Mouse (Mus musculus): ENCODE measurements around the gene H13.

Gene H13

DNA sequence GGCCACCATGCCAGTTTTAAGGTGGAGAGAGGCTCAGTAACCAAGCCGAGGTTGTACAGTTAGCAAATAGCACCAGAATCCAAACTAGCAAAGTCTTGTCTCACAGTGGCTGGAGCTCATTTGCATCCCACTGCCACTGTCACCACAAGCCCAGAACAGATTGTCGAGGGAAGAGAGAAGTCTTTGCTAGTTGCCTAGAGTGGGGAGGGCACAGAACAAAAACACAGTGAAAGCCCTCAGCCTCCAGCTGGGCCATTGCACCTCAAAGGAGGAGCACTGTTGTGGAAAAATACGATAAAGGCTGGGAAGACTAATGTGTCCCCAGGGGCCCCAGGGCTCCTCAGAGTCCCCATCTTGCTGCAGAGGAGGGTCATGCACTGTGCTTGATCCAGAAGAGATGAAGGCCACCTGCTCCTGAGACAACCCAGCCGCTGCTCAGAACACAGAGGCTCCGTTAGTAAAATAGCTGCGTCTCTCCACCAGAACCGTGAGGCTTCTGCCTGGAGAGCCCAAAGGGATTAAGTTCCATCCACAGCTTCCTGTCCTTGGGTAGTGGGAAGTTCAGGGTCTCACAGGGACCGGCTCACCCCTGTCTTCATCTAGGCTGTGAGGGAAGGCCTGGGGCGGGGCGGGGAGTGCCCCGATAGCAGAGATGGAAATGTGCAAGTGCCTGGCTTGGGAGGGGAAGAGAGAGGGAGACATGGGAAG is 29.7 kb upstream of the H13 start:
- TF ChIP-seq GATA4 (IDR thresholded peaks at IDR 0.05; ENCODE audit: insufficient replicate concordance, low read length), result no peak

DNA sequence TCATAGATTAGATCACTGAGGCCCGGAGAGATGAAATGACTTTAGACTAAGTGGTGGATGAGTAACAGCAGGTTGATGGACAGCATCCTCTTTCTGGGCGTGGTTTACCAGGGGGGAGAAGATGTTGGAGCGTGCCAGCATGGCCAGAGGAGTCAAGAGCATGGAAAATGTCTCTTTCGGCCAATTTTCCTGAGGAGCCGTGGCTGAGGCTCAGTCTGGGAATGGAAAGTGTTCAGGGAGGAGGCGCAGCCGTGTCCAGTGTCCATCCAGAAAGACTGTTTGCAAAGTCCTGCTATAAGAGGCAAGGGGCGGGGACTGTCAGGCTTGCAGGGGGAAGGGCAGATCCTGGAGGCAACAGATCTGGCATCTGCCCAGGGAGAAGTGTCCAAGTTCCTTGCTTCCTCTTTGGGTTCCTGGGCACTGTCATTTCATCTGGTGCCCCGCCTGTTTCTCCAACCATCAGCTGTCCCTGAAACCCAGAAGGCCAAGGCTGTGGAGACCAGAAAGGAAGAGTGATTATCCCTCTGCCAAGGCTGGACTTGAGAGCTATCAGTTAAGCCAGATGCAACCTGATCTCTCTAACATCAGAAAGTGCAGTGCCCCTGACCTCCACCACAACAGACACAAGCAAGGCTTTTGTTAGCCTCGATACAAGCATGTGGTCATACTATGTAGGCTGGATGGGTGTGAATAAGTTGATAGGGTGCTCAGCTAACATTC is 16.2 kb upstream of the H13 start:
- TF ChIP-seq GATA4 (IDR thresholded peaks at IDR 0.05; ENCODE audit: insufficient replicate concordance, low read length), result no peak

DNA sequence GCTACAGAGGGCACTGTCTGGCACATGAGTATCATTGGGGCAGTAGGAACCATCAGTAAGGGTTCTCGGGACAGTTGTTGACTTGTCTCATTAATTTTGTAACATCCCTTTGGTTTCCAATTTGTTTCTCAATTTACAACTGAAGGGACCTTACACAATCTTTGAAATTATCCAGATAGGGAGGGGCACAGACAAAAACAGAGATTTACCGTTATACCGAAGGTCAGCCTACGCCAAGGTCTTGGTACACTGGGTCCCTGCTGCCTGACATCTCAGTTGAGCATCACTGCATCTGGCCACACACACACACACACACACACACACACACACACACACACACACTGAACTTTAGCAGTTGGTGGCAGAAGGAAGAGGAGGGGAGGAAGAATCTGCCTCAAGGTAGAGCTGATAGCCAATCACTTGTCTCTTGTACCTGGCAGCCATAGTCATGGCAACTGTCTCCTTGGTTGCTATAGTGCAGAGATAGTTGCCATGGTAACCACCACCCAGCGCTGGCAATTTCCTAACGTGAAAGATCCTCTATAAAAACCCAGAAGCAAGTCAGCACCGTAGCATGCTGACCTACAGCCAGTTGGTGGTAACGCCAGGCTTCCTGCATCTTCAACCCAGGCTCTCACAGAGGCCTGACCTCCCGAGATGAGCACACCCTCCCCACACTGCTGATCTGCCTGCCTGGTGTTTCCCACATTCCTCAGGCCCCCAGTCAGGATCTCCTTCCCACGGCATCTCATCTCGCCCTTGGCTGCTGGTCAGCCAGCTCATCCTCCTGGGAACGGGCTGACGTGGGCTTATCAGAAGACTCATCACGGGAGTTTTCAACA is 15.2 kb upstream of the H13 start:
- TF ChIP-seq GATA4 (IDR thresholded peaks at IDR 0.05; ENCODE audit: insufficient replicate concordance, low read length), result no peak

DNA sequence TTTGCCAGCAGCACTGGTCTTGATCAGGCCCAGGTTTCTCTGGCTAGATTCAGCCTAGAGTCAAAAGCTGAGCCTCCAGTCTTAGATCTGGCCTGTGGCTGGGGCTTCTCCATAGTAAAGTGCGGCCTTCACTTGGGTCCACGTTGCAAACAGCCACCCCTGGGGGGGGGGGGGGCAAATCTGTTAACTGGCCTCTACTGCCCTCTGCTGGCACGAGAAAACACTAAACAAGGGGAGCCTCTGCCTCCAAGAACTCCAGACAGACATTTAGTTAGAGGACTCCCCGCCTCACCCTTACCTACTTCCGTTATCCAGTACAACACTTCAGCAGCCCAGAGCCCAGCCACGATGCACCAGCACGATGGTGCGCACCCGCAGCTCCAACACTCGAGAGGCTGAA is 11.9 kb upstream of the H13 start:
- TF ChIP-seq GATA4 (IDR thresholded peaks at IDR 0.05; ENCODE audit: insufficient replicate concordance, low read length), result no peak

DNA sequence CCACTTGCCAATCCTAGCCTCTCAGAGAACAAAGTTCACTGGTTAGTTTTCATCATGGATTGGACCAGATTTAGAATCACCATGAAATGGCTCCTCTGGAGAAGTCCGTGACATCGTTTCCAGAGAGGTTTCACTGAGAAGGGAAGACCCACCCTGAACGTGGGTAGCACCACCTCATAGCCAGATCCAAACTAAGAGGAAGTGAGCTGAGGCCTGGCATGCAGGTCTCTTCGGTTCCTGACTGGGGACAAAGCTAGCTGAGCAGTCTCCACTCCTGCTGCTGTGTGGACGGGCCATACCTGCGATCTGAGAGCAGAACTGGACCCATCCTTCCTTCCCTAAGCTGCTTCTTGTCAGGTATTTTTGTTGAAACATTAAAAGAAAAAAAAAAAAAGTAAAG is 8.1 kb upstream of the H13 start:
- TF ChIP-seq GATA4 (IDR thresholded peaks at IDR 0.05; ENCODE audit: insufficient replicate concordance, low read length), result no peak

DNA sequence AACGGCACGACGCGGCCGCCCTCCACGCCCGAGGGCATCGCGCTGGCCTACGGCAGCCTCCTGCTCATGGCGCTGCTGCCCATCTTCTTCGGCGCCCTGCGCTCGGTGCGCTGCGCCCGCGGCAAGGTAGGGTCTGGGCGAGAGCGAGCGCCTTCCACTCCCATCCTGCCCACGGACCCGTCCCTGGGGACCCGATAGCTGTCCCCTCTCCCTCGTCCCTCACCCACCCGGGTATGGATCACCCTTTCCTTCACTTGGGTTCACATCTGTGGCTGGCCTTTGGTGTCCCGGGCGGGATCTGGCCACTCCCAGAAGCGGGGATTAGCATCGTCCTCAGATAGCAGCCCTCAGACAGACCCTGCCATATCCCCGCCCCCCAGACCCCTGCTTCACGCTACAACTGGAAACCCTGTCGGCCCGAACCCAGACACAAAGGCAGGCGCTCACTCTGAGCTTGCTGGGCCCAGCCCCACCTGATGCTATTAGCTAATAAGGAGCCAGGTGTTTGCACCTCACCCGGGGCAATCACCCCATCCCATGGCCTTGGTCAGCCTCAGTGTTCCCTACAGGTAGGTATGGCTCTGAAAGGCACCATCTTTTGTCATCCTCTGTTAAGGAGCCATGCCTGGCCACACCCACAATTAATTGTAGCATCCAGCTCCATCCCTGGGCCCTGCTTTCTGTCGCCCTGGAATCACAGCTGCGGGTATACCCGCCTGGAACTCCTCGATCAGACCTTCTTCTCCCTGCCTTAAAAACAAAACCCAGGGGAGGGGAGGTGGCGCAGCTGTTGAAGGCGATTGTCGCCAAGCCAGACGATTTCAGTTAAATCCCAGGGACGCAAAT is 601 bp downstream of the H13 start:
- TF ChIP-seq GATA4 (IDR thresholded peaks at IDR 0.05; ENCODE audit: insufficient replicate concordance, low read length), result no peak

DNA sequence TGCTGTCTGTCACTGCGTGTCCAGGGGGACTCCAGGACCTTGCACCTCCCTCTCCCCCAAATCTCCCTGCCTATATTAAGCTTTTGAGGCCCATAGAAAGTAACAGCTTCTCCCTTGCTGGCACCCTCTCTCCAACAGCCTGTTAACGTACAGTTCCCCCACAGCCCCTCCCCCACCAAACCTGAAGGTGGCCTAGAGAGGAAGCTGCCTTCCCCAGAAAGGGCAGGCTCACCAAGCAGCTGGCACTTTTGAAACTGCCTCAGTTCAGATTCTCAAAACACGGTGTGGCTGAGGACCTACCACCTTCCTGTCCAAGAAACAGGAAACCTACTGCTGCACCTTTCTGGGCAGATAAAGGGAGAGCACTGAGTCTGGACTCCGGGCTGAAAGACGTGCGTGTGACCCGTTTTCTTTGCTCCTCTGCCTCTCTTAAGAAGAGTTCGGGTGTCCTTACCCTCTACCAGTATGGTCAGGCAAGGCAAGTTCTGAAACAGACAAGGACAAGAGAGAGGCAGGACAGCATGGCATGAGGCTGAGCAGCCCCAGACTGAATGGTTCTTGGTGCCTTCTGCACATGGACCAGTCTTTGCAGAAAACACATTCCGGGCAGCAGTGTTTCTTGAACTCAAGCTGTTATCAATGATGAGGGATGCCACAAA is 1.9 kb downstream of the H13 start:
- TF ChIP-seq GATA4 (IDR thresholded peaks at IDR 0.05; ENCODE audit: insufficient replicate concordance, low read length), result no peak

DNA sequence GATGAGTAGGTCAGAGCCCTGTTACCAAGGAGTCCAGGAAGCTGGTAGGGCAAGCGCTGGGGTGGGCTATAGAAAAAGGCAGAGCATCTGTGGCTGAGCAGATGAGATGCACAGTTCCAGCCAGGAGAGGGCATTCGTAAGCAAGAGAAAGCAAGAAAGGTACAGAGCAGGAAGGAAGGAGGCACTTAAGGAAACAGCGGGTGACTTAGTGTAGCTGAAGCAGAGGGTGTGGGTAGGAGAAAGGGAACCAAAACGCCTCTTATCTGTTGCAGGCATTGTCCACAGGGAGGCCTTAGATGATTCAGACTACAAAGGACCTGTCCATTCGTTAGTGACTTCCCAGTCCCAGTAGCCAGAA is 2.4 kb downstream of the H13 start:
- no peak for TF ChIP-seq GATA4 (IDR thresholded peaks at IDR 0.05; ENCODE audit: insufficient replicate concordance, low read length)

DNA sequence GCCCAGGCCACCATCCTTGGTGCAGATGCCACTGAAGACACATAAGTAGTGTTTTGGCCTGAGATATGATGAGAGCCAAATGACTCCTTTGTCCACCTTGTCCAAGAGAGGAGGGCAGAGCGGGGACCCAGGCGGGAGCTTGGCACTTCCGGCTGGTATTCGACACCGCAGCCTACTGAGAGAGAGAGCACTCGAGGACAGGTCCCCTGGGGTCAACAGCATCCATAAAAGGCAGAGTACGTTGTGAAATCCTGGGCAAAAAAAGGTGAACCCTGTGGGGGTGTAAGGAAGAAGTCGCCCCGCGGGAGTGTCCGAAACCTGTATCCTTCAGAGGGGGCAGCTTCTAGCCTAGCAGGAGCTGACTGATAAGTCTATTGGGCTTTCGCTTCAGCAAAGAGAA is 2.9 kb downstream of the H13 start:
- TF ChIP-seq GATA4 (IDR thresholded peaks at IDR 0.05; ENCODE audit: insufficient replicate concordance, low read length), result no peak

DNA sequence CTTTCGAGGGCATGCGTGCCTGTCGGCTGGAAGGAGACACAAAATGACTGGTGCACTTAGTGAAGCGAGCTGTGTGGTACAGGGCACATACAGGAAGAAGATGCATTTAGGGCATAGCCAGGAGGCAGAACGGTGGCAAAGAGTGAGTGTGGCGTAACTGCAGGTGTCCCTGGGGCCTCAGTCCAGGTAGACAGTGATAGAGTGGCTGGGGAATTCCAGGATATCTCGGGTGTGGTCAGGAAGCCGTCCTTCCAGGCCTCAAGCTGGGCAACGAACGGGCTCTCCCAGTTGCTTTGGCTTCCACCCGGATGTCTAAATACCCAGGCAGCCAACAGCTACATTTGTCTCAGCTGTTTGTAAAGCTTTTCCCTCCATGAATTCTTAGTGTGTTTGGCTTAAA is 4.9 kb downstream of the H13 start:
- no peak for TF ChIP-seq GATA4 (IDR thresholded peaks at IDR 0.05; ENCODE audit: insufficient replicate concordance, low read length)

DNA sequence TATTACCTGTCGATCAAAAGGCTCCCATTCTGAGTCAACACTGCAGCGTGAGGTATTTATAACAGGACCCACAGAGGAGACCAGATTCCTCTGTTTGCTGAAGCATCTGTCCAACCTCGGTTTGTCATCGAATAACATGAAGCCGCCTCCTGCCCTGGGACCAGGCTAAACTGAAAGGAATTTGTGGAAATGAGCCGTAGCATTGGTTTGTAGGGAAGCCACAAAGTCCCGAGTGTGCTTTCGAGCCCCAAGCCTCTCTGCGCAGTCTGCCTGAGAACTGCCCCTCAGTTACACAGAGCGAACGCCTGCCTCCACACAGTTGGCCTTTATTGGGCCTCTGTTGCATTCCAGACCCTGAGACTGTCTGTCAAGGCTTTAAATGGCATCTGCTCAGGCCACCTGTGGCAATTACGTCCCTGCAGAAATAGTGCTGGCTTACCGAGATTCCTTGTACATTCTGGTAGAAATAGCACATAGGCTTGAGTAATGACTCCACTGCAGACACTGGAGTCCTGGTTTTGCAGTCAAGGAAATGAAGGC is 6.1 kb downstream of the H13 start:
- no peak for TF ChIP-seq GATA4 (IDR thresholded peaks at IDR 0.05; ENCODE audit: insufficient replicate concordance, low read length)

DNA sequence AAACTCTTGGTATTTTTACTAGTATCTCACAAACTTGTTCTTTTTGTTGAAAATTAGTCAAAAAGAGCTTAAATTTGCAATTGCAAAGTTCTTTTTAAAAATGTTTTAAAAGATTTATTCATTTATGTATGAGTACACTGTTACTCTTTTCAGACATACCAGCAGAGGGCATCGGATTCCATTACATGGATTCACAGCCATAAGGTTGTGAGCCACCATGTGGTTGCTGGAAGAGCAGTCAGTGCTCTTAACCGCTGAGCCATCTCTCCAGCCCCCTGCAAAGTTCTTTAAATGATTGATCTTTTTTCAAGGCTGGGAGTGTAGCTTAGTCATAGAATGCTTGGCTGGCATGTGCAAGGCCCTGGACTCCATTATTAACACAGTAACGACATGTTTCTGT is 9.0 kb downstream of the H13 start:
- no peak for TF ChIP-seq GATA4 (IDR thresholded peaks at IDR 0.05; ENCODE audit: insufficient replicate concordance, low read length)

DNA sequence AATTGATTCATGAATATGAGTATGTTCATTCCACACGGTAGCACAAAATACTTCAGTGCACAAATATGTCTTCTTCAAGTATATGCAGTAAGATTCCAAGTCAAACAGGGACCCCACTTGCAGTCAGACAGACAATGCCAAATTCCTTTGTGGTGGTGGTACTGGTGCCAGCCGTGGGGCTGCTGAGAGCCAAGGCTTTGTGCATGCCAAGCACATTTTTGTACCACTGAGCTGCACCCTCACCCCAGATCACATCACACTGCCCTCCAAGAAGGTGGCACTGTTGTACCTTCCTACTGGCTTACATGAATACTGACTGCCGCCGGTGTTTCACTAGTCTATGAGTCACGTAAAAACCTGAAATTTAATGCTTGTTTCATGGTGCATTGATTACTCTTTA is 9.7 kb downstream of the H13 start:
- TF ChIP-seq GATA4 (IDR thresholded peaks at IDR 0.05; ENCODE audit: insufficient replicate concordance, low read length), result no peak

DNA sequence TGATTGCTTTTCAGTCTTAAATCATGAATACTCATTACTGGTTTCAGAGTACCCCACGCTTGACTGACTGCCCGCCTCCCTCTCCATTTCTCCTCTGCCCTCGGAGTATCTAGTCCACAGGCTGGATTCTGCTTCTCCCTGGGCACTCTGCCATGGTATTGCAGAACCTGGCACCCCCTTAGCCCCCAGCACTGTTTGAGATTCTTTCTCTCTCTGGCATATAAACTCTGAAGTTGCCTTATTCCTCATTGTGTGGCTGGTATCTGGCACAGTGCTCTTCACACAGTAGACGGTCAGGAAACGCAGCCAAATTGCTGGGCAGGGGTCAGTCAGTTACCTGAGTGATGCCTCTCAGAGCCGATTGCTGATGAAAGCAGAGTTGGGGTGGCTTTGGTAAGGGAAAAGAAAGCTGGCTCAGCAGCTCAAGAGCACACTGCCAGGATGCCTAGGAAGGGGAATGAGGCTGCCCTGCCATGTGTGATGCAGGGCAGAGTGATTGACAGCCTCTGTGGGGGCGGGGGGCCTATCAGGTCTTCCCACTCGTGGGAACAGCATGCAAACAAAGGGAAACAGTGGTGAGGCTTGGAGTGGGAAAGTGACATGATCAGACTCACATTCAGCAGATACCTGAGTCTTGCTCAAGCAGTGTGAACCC is 10.6 kb downstream of the H13 start:
- no peak for TF ChIP-seq GATA4 (IDR thresholded peaks at IDR 0.05; ENCODE audit: insufficient replicate concordance, low read length)
